Mouse (Mus musculus) heart, adult 18-20 months (tissue): ENCODE measurements around the gene Gm12216. TPM values are rescaled to one million over a fixed set of nuclear protein-coding genes. Genes with fewer than 3 reads are reported as not detected.
A peak's percentile ranks its signal among the peaks of the same experiment; 100 is the strongest.
"Not testable (repeated sequence)": the region's sequence is repeated elsewhere in the genome, so short reads cannot be mapped to it uniquely, and the experiment has no call there.

ENCODE experiments used
- DNase-seq, 2 experiments: peaks; one replicate each; pipeline ENCODE4 v3.0.0; 2021 to 2022; ENCODE audit warnings: mixed read lengths in 1 of 2
- long read RNA-seq, 2 experiments: library from polyadenylated mRNA; stranded (forward); transcript quantifications; one replicate each; pipeline ENCODE4 v2.0.0; 2021
- total RNA-seq, 2 experiments: library from RNA; stranded (reverse); gene quantifications; 2 replicates each; pipeline ENCODE4 v1.2.3; 2021

Gene Gm12216
- total RNA-seq = 1 to 10 TPM; 2.5 to 2.6 TPM
- long read RNA-seq, experiment 1, partial matches to known transcripts = 0 of 2 reads
- long read RNA-seq, experiment 1, other reads (novel, unspliced or antisense) = 2 of 2 reads
- long read RNA-seq, experiment 2 = 0 reads

DNA sequence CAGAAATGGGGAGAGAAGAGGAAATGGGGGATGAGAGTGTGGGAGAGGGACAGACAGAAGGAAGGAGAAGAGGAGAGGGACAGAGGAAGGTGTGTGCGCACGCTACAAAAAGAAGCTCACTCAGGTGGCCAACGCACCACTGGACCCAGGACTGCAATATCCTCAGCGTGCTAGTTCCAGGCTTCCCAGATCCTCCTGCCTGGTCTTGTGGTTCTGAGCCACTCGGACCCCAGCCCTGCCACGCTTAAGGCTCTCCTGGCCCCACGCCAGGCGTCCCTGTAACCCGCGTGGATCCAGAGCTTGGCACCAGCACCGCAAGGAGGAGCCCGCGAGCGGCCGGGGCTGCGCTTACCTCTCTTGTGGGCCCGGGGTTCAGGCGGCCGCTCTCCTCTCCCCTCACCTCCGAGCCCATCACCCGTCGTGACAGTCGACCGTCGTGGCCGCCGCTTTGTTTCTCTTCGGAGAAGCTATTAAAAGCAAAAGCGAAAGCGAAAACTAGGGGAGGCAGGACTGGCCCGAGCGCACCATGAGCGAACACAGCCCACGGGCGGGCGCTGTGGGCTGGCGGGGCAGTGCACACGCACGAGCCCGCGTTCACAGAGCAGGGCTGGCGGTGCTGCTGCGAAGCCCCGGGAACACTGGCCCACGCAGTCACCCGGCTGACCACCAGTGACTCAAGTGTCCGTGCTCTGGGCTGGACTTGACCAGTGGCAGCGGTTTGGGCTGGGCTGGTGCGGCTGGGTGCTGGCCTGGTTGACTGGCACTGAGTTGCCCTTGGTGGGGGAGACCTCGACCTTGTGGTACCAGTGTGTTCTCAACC is at the start of gene Gm12216:
Gene Gm12216, minus strand, starts transcription at position 496 of the 820 bp plus-strand sequence.
- peak; percentile 73 to 77 for DNase-seq

DNA sequence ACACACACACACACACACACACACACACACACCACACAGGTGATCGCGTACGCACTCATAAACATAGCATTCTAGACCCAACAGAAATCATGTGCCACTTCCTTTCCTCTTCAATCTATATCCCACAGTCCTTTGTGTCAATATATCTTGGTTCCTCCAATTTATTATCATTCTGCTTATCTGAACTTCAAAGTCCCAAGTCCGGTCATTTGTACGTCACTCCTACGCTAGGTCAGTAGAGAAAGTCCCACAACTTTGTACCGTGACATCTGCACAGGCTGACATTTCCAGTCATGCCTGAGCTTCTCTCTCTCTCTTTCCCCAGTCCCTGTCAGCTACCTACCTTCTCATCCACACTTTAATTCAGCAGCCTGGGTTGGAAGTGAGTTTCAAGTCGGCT is 49.6 kb upstream of the Gm12216 start:
- DNase-seq = no peak

- no peak for DNase-seq
Measured at GRCm38 (mm10) chr11:53904534-53904925, 45.5 kb upstream of the Gm12216 start.

DNA sequence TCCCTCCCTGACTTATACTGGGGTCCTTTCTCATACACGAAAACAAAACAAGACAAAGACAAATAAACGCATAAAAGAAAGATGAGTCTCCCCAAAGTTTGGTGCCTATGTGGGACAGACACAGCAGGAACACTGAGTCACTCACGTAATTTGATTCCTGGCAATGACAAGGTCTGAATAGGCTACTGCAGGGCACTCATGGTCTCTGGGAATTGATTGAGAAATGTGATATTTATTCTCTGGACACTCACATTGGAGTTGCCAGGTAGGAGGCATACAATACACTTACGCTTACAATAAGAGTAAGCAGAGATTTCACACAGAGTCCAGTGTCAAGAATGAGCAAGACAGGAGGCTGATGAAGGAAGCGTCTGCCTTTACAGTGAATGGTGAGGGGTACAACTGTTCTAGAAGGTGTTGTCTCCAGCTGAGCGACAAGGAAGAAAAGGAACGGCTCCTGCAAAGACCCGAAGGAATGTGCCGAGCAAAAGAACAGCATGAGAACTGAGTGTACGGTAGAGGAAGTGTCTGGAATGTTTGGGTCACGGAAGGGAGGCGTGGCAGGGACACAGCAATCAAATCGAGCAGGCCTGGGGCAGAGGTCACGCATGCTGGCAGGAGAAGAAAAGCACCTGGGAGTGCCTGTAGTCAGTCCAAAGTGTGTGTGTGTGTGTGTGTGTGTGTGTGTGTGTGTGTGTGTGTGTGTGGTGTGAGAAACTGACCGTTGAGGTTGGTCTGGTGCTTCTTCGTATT is 44.9 kb upstream of the Gm12216 start:
- peak; percentile 45 to 55 for DNase-seq

- DNase-seq = no peak
Measured at GRCm38 (mm10) chr11:53902741-53903140, 43.7 kb upstream of the Gm12216 start.

GRCm38 (mm10) chr11:53900991-53901390 is 41.9 kb upstream of the Gm12216 start:
- no peak for DNase-seq

DNA sequence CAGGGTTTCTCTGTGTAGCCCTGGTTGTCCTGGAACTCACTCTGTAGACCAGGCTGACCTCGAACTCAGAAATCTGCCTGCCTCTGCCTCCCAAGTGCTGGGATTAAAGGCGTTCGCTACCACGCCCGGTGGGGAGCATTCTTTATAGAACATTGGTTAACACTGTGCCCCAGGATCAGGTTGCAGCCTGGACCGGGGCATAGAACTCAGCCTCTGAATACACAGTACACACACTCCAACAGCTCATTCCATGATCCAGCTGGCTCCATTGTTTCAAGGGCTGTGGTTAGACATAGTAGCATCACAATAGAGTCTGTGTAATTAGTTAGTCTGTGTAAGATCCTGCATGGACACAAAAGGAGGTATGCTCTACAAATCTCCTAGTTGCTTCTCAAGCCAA is 40.9 kb upstream of the Gm12216 start:
- DNase-seq = no peak

DNA sequence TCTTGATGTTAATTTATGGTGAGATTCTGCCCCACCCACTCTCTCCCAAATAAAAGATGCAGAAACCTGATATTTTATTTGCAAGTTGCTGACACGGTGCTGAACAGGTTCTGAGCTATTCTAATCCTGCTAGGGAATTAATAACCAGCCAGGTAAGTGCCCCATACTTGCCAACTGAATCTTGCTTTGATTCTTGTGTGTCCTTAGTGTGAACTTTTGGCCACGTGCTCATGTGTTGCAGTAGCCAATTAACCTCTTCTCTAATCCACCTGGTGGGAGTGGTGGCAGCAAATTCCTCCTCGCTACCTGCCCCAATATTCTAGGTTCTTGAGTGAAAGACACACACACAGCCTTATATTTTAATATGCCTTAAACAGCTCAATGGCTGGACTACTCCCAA is 39.9 kb upstream of the Gm12216 start:
- DNase-seq = no peak

DNA sequence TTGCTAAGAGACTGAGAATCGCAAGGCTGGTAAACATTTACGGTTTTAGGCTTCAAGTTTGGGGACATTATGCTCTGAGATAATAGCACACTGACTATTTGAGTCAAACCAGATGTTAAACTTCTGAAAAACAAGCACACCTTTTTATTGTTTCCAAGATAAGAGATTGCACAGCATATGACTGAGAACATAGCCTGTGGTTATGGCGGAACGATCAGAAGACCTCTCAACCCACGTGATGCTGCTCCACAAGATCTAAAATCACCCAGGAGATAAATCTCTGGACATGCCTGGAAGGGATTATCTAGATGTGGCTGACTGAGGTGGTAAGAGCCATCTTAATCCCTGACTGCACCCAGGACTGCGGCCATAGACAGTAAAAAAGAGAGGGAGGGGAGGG is 37.9 kb upstream of the Gm12216 start:
- DNase-seq = no peak

GRCm38 (mm10) chr11:53893451-53893850 is 34.4 kb upstream of the Gm12216 start:
- DNase-seq = no peak

DNA sequence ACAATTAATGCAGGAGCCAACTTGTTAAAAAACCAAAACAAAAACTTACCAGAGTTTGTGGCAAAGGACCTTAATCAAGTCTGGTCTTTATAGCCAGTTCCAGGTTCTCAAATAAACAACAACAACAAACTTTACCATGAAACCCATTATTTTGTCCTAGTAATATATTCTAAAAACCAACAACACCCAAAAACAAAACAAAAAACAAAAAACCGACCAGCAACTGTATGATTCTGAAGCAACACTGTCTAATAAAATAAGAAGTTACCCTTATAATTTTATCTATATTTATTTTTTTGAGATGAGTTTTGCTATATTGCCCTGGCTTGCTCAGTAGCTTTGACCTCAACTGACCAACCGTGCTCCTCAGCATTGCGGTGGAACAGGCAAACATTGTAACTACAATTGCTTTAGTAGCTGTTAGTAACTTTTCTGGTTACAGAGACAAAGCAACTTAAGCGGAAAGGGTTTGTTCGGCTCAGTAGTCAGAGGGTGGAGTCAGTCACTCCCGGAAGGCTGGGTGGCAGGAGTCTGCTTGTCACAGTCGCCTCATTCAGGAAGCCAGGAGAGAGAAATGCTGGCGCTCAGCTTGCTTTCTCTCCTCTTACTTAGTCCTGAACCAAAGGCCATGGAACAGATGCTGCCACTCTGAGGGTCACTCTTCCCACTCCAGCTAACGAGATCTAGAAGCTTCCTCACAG is 33.8 kb upstream of the Gm12216 start:
- peak; percentile 41 to 53 for DNase-seq

- peak; percentile 99 to 100 for DNase-seq
Measured at GRCm38 (mm10) chr11:53891505-53892451, 32.7 kb upstream of the Gm12216 start, which contains the start of gene Slc22a5. Gene Slc22a5, minus strand, starts transcription at chr11:53891660.

DNA sequence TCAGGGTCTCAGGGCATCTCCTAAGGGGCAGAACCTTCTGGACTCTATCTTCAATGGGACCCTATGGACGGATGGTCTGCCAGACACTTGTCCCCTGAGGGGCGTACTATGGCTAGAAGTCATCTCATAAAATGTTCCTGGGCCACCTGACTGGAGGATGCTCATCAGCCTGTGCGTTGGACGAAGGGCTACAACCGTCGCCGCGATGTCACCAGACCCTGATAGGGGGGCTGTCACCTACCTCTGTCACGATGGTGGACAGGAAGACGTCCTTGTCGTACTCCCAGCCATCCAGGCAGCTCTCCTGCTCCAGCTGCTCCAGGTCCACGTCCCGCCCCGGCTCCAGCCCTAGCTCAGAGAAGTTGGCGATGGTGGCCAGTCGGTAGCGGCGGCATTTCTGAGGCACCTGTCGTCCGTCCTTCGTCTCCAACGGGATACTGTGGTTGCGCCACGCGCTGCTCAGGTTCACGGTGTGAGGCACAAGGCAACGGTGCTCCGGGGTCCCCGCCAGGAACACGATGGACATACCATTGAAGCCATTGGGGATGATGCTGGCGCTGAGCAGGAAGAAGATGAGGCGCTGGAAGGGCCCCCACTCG is 31.9 kb upstream of the Gm12216 start:
- no peak for DNase-seq

GRCm38 (mm10) chr11:53890225-53890624 is 31.2 kb upstream of the Gm12216 start:
- DNase-seq = no peak

DNA sequence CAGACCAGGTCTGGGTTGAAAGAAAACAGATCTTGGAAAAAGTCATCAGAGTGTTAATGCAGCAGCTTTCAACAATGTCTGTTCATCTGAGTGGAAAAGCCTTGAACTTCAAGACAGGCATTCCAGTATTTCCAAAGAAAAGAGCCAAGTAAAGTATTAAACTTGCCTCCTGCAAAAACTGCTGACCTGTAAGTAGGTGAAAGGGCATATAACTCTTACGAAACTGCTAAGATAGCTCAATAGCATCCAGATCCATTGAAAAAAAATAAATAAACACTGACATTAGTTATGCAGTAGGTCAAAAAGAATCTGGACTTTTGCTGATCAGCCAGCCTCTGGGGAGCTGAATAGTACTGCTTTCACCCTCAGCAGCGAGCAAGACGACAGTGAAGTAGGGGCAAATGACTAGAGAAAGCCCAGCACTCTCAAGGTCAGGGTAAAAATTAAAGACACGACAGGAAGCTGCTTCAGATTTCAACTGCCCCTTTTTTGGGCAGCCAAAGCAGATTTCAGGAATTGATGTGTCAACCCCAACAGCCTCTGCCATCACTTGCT is 30.1 kb upstream of the Gm12216 start:
- DNase-seq = peak; percentile 27 to 41

- DNase-seq = peak in 1 of 2 experiments; percentile 16
Measured at GRCm38 (mm10) chr11:53888242-53888641, 29.2 kb upstream of the Gm12216 start.

DNA sequence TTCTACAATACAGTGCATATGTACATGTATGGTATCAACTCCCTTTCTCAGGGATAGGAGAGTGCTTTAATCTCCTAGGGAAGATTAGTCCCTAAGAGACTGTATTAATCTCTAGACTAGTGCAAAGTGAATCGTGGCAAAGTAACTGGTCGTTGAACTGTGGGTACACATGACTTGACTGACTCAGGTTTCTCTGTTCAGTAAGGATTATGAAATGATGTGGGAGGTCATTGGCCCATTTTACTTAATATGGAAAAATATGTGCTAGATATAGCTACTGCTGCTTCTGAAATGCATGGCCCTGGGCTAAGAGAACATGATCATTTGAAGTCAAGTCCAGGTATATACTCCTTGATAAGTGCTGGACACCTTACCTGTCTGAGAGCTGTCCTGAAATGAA is 24.2 kb upstream of the Gm12216 start:
- DNase-seq = no peak

DNA sequence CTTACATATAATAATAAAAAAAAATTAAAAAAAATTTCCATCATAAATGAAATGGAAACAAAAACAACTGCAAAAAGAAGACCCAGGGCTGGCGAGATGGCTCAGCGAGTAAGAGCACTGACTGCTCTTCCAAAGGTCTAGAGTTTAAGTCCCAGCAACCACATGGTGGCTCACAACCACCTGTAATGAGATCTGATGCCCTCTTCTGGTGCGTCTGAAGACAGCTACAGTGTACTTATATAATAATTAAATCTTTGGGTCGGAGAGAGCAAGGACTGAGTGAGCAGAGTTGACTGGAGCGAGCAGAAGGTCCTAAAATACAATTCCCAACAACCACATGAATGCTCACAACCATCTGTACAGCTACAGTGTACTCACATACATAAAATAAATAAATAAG is 19.0 kb upstream of the Gm12216 start:
- not testable (repeated sequence) for DNase-seq

DNA sequence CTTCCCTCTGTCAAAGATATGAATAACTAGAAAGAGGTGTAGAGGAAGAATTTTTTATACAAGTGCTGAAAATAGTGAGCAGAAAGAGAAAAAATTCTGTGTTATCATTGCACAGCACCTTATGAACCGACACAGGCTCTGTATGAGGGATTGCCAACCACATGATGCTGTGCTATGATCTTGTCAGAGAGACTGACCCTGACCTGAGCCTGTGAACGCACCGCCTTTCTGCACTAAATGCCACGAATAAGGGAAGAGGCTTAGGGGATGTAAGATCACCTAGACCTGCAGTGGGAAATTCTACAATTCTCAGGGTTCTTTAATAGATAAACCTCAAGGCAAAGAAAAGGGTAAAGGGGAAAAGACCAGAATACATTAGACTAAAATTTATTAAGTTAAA is 17.4 kb upstream of the Gm12216 start:
- no peak for DNase-seq

DNA sequence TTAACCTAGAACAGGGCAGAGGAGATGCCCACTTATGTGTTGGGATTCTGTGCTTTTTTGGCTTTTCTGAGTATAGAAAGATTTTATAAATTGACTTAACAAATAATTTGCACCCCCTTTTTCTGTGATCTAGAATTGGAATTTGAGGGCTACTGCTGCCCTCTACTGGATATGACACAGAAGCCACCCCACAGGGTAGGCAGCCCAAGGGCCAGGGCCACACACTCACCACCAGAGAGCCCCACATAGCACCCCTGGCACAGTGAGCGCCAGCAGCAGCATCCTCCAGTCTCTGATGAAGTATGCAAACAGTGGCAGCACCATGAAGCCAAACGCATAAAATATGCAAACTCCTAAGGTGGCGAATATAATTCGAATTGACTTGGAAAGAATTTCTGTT is 15.7 kb upstream of the Gm12216 start:
- DNase-seq = no peak
